Mouse (Mus musculus) erythroblast, embryonic 14.5 days (primary cell): Measurements from ENCODE around the gene Ift74. TPM values are rescaled to one million over a fixed set of nuclear protein-coding genes. Genes with fewer than 3 reads are reported as not detected.

Source experiments
- H3K27me3 ChIP-seq: 2 replicates; pipeline ENCODE4 v1.6.1; 2012; ENCODE audit warnings: inconsistent platforms; ENCODE audit not compliant: control insufficient read depth
- H3K36me3 ChIP-seq: 2 replicates; pipeline ENCODE4 v1.6.1; 2012; ENCODE audit warnings: mild to moderate bottlenecking, inconsistent platforms; ENCODE audit not compliant: control insufficient read depth
- H3K4me1 ChIP-seq: 2 replicates; pipeline ENCODE4 v1.6.1; 2012; ENCODE audit warnings: inconsistent platforms; ENCODE audit not compliant: control insufficient read depth
- H3K4me3 ChIP-seq: replicated peaks from 2 replicates; pipeline ENCODE3; 2012; ENCODE audit warnings: moderate library complexity, mild to moderate bottlenecking, inconsistent platforms
- H3K9me3 ChIP-seq: 2 replicates; pipeline ENCODE4 v1.6.1; 2012; ENCODE audit warnings: low read length, inconsistent platforms, mixed read lengths; ENCODE audit not compliant: control insufficient read depth
- GATA1 ChIP-seq: IDR thresholded peaks from 2 replicates; pipeline ENCODE4 v1.6.1; 2012; ENCODE audit warnings: low read length, inconsistent platforms, mixed read lengths
- TAL1 ChIP-seq: IDR thresholded peaks from 3 replicates; pipeline ENCODE4 v1.6.1; 2012; ENCODE audit warnings: low read length, inconsistent platforms, mixed read lengths
- polyA plus RNA-seq: library from polyadenylated mRNA; stranded (reverse); fragments of >175 nt; gene quantifications from 2 replicates; pipeline ENCODE4 v1.2.3, GENCODE M21; 2012

Gene Ift74
- polyA plus RNA-seq, 1 experiment = not detected

DNA sequence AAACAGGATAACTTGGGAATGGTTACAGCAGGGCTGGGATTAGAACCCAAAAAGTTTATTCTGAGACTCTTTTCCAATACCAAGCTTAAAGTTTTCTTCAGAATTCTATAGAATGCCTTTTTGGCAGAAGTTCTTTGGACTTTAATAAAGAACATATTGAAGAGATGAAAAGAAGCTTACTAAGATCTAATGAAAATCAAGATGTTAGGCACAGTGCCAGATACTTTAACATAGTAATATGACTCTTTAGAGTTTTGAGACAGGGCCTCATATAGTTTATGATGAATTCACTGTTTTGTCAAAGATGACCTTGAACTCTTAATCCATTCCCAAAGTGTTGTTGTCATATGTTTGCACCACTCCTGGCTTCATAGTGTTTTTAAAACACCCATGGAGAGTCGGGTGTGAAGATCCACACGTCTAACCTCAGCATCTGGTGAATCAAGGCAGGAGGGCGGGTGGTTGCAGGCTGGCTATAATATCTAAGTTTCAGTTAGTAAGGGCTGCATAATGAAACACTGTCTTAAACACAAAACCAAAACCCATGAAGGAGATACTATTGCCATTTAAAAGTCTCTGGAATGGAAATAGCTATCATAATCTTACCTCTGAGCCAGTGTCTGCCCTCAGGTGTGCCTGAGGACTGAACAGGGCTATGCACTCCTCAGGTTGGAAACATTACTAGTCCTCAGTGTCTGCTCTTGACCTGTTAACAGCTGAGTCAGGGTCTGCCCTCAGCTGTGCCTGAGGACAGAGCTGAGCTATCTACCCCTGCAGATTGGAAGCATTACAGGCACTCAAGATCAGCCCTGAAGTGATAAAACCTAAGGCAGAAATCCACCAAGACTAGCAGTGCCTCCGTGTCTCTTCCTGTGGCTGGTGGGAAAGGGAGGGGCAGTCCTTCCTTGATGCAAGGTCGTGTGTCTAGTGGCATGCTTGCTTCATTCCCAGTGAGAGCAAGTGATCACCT is 123.3 kb downstream of the Ift74 start:
- Histone ChIP-seq H3K4me3 (no peak overlapping the region), H3K9me3 (no peaks in the 10 kb centered on the region), H3K27me3 (peaks cover 6% of the 10 kb centered on the region), H3K4me1 (no peaks in the 10 kb centered on the region), H3K36me3 (no peaks in the 10 kb centered on the region)
- TF ChIP-seq TAL1 (no peak), GATA1 (no peak)

DNA sequence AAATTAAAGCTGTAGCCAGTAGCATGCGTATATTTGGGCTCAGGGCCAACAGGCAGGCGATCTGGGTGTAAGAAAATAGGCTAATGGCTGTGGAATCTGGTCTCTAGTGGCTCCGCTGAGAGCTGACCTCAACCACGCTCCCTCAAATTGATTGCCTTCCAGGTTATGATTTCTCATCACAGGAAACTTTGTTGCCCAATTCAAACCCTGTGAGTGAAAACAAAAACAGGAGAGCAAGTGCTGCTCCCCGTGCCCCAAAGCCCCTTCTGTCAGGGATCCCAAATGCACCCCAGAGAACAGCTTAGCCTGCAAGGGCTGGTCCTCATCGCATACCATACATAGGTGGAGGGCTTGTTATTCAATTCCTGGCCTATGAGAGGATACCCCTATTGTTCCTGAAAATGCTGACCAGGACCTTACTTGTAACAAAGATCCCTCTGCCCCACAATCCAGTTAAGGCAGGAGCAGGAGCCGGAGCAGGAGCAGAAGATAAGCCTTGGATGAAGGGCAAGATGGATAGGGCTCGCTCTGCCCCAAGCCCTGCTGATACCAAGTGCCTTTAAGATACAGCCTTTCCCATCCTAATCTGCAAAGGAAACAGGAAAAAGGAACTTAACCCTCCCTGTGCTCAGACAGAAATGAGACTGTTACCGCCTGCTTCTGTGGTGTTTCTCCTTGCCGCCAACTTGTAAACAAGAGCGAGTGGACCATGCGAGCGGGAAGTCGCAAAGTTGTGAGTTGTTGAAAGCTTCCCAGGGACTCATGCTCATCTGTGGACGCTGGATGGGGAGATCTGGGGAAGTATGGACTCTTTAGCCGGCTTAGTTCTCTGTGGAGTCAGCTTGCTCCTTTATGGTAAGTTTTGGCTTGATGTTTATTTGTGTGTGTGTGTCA is 124.8 kb downstream of the Ift74 start, which contains the start of gene Tek:
Tek (plus strand) TSS at position 452 of the 894 bp plus-strand sequence.
- H3K27me3 ChIP-seq = peaks cover 6% of the 10 kb centered on the region
- H3K4me1 ChIP-seq = no peaks in the 10 kb centered on the region
- H3K36me3 ChIP-seq = no peaks in the 10 kb centered on the region
- no peak within 1 kb of the TSS for H3K4me3 ChIP-seq
- no peak for TF ChIP-seq TAL1
- TF ChIP-seq GATA1 = no peak
- no peaks in the 10 kb centered on the region for H3K9me3 ChIP-seq

DNA sequence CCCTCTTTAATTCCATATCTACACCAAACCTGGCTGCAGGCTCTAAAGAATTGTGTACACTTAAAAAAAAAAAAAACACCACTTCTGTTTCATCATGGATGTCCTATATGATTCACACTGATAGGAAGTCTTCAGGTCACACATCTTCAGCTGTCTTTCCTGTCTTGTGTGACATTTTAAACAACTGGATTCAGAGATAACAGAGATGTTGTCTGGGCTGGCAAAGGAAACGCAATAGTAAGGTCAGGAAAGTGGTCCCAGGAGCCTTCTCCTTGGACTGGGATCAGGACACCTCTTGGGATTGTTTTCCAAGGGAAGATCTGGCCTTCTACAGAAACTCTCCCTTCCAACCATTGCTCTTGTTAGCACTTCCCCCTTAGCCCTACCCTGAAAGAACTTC is 127.5 kb downstream of the Ift74 start:
- Histone ChIP-seq H3K4me3 (no peak overlapping the region), H3K36me3 (no peaks in the 10 kb centered on the region), H3K9me3 (no peaks in the 10 kb centered on the region), H3K27me3 (peaks cover 6% of the 10 kb centered on the region), H3K4me1 (no peaks in the 10 kb centered on the region)
- TF ChIP-seq GATA1 (no peak), TAL1 (no peak)

Other genes starting within 250 kb of the Ift74 start
- not detected in 2 replicates for gene Gm10306, start 57.9 kb upstream of the Ift74 start, polyA plus RNA-seq
- gene Caap1, start 57.7 kb upstream of the Ift74 start, polyA plus RNA-seq = 0.28 and 0.37 TPM in 2 replicates
- 1.6 TPM in 2 replicates for gene Plaa, start 11.2 kb upstream of the Ift74 start, polyA plus RNA-seq
- gene Lrrc19, start 35.7 kb downstream of the Ift74 start, polyA plus RNA-seq = not detected in 2 replicates
- not detected in 2 replicates for gene Tek, start 124.8 kb downstream of the Ift74 start, polyA plus RNA-seq